Mouse (Mus musculus) erythroblast, embryonic 14.5 days (primary cell): Measurements from ENCODE around the gene Cdhr5.

Experiments used
- GATA1 ChIP-seq: IDR thresholded peaks from 2 replicates; pipeline ENCODE4 v1.6.1; 2012; ENCODE audit warnings: low read length, inconsistent platforms, mixed read lengths
- TAL1 ChIP-seq: IDR thresholded peaks from 3 replicates; pipeline ENCODE4 v1.6.1; 2012; ENCODE audit warnings: low read length, inconsistent platforms, mixed read lengths

- TF ChIP-seq GATA1 (no peak), TAL1 (no peak)
Measured at GRCm38 (mm10) chr7:141270631-141271030, 6.0 kb downstream of the Cdhr5 start.
